Mouse (Mus musculus): ENCODE data around the gene Plxdc1.
A peak's percentile ranks its signal among the peaks of the same experiment; 100 is the strongest.

The Plxdc1 gene

DNA sequence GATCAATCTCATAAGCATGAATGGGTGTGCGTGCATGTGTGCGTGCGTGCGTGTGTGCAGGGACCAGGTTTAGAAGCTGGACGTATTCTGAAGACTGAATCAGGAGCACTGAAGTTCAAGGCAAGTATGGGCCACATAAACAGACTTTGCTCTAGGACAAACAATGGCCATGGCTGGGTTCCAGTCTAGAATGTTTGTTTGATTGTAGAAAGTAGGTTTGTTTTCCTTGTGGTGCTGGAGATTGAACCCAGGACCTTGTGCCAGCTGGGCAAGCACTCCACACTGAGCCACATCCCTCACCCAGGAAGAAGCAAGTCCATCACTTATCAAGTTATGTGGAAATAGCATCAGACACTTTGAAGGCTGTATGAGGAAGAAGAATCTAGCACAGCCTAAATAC, 29.9 kb upstream of the Plxdc1 start:
- DNase-seq (ENCODE audit: low spot score): no peak

GRCm38 (mm10) chr11:98012831-98013230, 26.6 kb upstream of the Plxdc1 start:
- no peak for DNase-seq (ENCODE audit: low spot score)

GRCm38 (mm10) chr11:98011716-98012115, 25.5 kb upstream of the Plxdc1 start:
- DNase-seq (ENCODE audit: low spot score): no peak

GRCm38 (mm10) chr11:98008087-98008486, 21.8 kb upstream of the Plxdc1 start:
- DNase-seq (ENCODE audit: low spot score): no peak

GRCm38 (mm10) chr11:98005686-98006085, 19.4 kb upstream of the Plxdc1 start:
- no peak for DNase-seq (ENCODE audit: low spot score)

GRCm38 (mm10) chr11:98005076-98005475, 18.8 kb upstream of the Plxdc1 start:
- no peak for DNase-seq (ENCODE audit: low spot score)

DNA sequence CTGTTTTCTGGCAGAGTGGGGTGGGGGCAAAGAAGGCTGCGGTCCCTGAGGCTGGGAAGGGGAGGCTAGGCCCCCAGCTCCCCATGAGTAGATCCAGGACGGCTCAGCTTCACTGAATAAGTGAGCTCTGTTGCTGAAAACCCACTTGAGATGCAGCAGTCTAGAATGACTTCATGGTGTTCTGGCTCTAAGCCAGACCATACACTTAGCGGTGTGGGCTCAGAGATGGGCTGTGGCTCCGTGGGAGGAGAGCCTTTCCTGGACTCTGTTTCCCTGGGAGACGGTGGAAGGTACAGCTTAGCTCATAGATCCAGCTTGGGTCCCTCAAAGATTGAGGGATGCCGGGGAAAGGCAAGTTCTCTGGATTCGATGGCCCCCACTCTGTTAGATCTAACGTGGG, 17.9 kb upstream of the Plxdc1 start:
- no peak for DNase-seq (ENCODE audit: low spot score)

- DNase-seq (ENCODE audit: low spot score): no peak
Measured at GRCm38 (mm10) chr11:98003171-98003671, 17.0 kb upstream of the Plxdc1 start.

DNA sequence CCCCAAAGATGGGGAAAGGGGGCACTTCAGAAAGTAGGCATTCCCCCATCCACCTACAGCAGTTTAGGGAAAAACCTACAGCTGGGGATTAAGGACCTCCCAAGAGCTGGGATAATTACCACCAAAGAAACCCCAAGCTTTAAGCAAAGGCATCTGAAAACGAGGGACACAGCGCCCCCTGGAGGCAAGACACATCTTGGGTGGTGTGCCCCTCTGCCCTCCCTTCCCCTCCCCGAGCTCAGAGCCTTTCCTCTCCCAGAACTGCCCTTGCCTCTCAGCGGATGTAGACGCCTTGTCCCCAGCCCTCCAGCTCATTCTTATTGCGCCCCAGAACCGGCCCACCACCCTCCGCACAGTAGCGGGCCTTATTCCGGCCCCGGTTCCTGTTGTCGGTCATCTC, 16.4 kb upstream of the Plxdc1 start:
- DNase-seq (ENCODE audit: low spot score): peak; percentile 59

DNA sequence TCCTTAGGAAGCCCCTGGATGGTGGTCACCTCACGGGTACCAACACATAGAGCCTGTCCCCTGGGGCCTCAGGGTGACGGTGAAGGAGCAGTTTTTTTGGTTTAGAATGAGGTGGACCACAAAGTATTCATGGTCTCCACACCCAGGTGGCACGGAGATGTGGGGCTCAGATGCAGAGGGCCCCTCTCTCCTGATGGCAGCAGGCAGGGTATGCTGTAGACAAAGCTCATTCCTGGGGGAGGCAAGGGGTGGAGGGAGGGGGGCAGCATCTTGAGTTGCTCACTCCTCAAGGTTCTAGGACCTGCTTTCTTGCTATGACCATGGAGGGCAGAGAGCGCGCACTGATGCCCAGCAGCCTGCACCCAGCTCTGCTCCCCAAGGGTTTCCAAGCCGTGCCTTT, 15.7 kb upstream of the Plxdc1 start:
- DNase-seq (ENCODE audit: low spot score): no peak

DNA sequence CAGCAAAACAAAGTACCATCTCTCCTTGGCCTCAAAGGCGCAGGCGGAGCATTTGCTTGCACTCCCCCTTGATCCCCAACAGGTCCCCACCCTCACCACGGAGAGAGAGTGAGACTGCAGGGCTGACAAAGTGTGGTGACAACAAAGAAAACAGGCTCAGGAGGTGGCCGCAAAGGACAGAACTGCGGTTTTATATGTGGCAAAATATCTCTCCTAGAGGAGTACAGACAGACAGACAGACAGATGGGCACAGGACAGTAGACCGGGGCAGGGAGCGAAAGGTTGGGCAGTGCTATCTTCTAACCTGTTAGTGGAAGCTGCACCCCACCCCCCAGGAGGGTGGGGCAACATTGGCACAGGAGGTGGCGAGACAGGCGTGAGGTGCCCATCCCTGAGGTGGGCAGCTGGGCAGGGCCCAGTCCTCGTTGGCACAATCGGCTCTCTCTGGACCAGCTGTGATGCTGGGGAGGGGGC, 15.1 kb upstream of the Plxdc1 start:
- no peak for DNase-seq (ENCODE audit: low spot score)

- no peak for DNase-seq (ENCODE audit: low spot score)
Measured at GRCm38 (mm10) chr11:98000378-98001140, 14.3 kb upstream of the Plxdc1 start.

DNA sequence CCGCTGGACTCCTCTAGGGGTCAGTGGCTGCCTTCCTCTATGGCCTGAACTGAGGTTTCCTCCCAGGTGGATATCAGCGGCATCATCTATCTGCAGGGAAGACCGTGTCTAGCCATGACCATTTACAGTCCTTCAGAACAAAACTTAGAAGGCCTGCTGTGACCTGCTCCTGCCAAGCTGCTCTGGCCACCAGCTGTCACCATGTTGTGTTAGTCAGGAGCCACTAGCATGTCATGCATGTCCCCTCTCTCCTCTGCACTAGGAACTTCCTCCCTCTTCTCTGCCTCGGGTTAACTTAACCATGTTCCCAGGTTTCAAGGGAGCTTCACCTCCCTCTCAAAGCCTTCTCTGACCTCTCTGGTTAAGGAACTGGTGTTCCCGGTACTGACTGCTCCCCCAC, 13.5 kb upstream of the Plxdc1 start:
- no peak for DNase-seq (ENCODE audit: low spot score)

DNA sequence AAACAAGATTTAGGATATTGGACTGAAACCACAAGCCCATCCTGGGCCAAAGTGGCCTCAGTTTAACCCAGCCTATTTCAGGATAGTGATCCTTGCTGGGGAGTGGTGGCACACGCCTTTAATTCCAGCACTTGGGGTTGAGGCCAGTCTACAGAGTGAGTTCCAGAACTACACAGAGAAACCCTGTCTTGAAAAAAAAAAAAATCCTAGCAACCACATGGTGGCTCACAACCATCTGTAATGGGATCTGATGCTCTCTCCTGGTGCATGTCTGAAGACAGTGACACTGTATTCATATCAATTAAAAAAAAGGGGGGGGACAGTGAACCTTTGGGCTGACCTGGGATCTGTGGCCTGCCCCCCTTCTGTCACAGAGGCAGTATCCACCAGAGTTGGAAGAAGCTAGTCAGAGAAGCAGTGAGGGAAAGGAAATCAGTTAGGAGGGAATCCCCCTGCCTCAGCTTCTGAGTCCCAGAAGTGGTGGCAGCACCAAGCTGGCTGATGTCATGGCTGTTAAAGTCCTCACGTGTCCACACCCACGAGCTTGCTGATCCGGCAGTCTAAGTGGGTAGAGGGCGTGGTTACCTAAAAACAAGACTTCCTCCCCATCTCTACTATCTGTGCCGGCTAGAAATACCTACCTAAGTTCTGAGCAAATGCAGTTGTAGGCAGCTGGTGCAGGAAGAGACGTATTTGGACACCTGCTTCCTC, 12.8 kb upstream of the Plxdc1 start:
- DNase-seq (ENCODE audit: low spot score): no peak

DNA sequence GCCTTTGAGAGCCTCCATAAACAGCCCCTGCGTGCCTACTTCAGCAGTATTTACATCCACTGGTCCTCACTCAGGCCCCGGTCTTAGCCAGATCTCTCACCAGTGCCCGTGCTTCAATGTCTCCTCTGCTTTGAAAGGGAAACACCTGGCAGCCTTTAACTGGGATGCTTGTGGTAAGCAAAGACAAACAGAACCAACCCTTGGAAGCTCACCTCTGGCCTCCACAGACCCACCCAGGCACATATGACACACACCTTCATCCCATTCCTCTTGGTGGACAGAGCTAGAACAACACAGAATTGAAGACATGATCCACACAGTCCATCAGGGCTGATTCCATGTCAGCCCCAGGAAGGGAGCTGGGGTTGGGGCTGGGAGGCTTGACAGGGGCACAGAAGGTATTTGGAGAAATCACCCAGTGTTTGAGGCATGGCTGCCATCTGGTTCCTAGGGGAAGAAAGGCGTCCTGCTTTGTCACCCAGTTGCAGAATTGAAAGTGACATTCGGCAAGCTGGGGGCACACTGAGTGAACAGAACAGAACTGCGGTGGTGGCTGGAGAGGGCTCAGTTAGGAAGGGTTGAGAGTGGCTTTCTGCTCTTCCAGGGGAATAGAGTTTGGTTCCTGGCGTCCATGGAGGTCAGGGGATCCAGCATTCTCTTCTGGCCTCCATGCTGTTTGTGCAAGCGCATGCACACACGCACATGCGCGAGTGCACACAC, 12.0 kb upstream of the Plxdc1 start:
- no peak for DNase-seq (ENCODE audit: low spot score)

GRCm38 (mm10) chr11:97997387-97997960, 11.2 kb upstream of the Plxdc1 start:
- no peak for DNase-seq (ENCODE audit: low spot score)

DNA sequence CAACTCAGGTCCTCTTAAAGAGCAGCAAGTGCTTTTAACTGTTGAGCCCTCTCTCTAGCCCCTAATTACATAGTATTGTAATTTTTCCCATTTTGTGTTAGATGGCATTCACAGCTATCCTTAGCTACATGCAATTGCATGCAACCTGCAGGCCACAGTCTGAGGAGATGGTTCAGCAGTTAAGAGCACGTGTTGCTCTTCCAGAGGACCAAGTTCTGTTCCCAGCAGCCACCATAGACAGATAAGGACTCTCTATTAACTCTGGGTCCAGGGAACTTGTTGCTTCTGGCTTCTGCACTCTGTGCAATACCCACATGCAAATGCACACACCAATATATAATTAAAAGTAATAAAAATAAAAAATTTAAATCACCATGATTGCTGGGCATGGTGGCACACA, 10.4 kb upstream of the Plxdc1 start:
- no peak for DNase-seq (ENCODE audit: low spot score)

DNA sequence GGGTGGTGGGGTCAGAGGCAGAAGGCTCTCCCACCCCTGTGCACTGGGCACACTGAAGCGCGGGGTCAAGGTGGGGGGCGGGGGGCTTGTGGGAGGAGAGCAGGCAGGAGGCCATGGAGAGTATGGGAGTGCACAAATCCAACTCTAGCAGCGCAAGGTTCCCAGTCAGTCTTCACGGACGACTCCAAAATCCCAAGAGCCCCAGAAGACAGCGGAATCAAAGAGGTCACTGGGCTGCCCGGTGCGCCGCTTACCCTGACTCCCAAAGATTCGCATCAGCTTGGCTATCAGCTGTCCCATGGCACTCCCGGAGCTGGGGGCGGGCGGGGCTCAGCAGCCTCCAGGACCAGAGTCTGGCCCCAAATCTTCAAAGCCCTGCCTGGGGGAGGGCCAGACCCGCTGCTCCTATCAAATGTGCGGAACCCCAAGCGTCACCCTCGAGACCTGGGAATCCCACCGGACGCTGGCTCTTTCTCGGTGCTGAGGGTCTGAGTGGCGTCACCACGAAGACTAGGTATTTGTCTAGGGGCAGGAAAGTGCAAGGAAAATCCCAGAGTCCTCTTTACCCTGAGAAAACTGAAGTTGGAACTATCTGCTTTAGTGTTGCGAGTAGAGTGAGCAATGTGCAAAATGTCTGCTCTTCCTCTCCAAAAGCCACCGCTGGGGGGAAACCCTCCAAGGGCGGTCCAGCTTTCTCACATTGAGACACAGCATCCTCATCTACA, 9.5 kb upstream of the Plxdc1 start, which contains the start of gene Arl5c:
Arl5c (minus strand) TSS at position 618 of the 725 bp plus-strand sequence.
- no peak for DNase-seq (ENCODE audit: low spot score)

DNA sequence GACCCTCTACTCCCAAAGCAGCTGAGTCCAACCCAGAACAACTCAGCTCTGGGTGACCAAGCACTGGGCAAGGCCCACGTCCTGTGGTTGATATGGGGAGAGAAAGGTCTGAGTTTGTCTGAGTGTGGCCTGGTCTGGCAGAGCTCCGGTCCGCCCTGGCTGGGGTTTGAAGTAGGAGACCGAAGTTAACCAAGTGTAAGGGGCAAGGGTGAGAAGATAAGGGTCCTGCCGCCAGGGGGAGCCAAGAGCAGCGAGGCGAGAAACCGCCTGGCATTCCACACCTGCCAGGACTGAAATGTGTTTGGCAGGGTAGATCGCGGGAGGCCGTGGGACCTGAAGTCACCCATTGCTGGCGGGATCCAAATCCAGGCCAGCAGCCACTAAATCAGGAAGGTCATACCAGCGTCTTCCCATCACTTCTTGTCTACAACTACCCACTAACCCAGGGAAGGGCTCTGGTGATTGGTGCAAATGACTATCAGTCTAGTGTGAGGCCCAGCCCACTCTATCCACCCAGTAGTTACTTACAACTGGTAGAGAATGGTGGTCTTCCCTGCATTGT, 8.4 kb upstream of the Plxdc1 start:
- no peak for DNase-seq (ENCODE audit: low spot score)

DNA sequence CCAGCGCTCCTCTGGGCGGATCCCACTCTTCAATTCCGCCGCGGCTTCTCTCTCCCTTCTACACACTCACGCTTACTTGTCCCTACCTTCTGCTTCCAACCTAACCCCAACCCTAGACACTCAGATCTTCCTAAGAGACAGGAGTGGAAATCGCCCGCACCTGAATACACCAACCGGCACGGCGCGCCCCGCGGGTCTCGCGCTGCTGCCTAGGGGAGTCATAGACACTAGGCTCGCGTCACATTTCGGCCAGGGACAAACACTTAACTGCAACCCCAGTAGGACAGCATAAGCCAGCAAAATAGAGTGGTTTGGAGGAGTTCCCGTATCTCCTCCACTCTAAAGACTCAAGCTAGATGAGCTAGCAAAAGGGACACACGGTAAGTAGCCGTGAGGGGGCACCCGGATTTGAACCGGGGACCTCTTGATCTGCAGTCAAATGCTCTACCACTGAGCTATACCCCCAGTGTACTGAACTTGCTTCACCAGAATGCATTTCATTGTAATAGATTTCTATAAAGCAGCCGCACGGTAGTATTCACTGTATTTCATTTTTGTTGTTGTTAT, 2.4 kb upstream of the Plxdc1 start:
- DNase-seq (ENCODE audit: low spot score): no peak
